Mouse (Mus musculus) kidney, adult 2 months (tissue): Measurements from ENCODE around the gene Arpc1a. TPM values are rescaled to one million over a fixed set of nuclear protein-coding genes. Genes with fewer than 3 reads are reported as not detected.

ENCODE experiments used
- DNase-seq: peaks from one replicate; pipeline ENCODE4 v3.0.0; 2021
- H3K27ac ChIP-seq: fragments of 200-500 bp; 2 replicates; pipeline ENCODE4 v1.5.1; 2012; ENCODE audit warnings: low read depth, low read length, control low read depth, inconsistent platforms; ENCODE audit not compliant: insufficient read depth
- H3K27me3 ChIP-seq: fragments of 200-500 bp; replicated peaks from 2 replicates; pipeline ENCODE4 v1.6.1; 2012; ENCODE audit warnings: mild to moderate bottlenecking, moderate library complexity, low read length, inconsistent platforms; ENCODE audit not compliant: control insufficient read depth, insufficient read depth
- H3K36me3 ChIP-seq: fragments of 200-500 bp; 2 replicates; pipeline ENCODE4 v1.6.1; 2012; ENCODE audit warnings: mild to moderate bottlenecking, moderate library complexity, low read length, inconsistent platforms; ENCODE audit not compliant: control insufficient read depth, insufficient read depth
- H3K4me1 ChIP-seq: fragments of 200-500 bp; 2 replicates; pipeline ENCODE4 v1.6.1; 2011; ENCODE audit warnings: low read length; ENCODE audit not compliant: control insufficient read depth, insufficient read depth
- H3K4me3 ChIP-seq: fragments of 200-500 bp; 2 replicates; pipeline ENCODE4 v1.5.1; 2011; ENCODE audit warnings: mild to moderate bottlenecking, low read depth, low read length, control low read depth; ENCODE audit not compliant: insufficient read depth
- CTCF ChIP-seq: fragments of 200-500 bp; conservative IDR thresholded peaks from 2 replicates; pipeline ENCODE4 v1.5.1; 2011; ENCODE audit warnings: low read depth, mild to moderate bottlenecking, control low read depth, low read length, moderate library complexity, mixed read lengths; ENCODE audit not compliant: insufficient read depth, insufficient read length
- POLR2A ChIP-seq: fragments of 200-500 bp; IDR thresholded peaks from one replicate; pipeline ENCODE4 v1.6.1; 2011; ENCODE audit warnings: low read depth, low read length, control low read depth
- WGBS: fragments of 180-500 bp; shearing (Covaris S2); methylation state at CpG from one replicate; pipeline ENCODE4 v1.1.7; 2018; 5-methylcytosine and 5-hydroxymethylcytosine counted together
- polyA plus RNA-seq: library from polyadenylated mRNA; depleted of rRNA; stranded (reverse); fragments of >200 nt; gene quantifications from 2 replicates; pipeline ENCODE4 v1.2.3, GENCODE M21; 2012

The Arpc1a gene
- polyA plus RNA-seq, 1 experiment, result 141 TPM

DNA sequence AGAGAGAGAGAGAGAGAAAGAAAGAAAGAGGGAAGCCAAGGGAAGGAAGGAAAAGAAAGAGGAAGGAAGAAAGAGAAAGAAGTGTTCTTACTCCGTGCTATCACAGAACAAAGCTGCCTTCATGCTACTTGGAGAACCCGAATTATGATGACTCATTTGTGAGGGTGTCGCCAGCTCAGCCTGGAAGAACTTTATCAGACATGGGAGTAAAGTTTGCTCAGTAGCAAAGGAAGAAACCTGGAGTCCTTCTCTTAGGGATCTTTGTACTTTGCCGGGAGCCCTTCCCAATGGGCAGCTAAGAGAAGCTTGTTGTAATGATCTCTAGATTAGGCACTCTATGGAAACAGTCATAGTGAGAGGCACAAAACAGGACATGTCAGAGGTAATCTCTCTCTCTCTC, 19.1 kb downstream of the Arpc1a start:
- no peak overlapping the region for H3K27ac ChIP-seq
- TF ChIP-seq POLR2A (no peak), CTCF (no peak)
- no peaks in the 10 kb centered on the region for H3K4me1 ChIP-seq
- H3K27me3 ChIP-seq, result no peaks in the 10 kb centered on the region
- WGBS, result 86% methylated on average over 4 of the region's 4 CpGs
- H3K4me3 ChIP-seq, result no peak overlapping the region
- DNase-seq, result no peak
- H3K36me3 ChIP-seq, result peaks cover 3% of the 10 kb centered on the region

DNA sequence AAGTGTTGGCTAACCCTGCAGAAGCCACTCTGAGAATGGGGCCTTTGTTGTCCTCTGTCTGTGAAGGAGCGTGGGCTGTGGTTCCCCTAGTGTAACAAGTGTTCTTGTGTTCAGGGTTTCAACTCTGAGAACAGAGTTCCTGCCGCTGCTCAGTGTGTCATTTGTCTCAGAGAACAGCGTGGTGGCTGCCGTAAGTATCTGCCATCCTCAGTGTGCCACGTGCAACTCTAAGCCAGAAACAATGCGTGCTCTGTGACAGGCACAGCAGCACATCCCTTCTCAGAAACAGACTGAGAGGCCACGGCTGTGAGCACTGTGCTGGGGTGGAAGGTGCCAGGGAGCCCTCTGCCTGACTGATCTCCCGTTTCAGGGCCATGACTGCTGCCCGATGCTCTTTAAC, 20.7 kb downstream of the Arpc1a start:
- DNase-seq, result no peak
- 91% methylated on average over 9 of the region's 9 CpGs for WGBS
- H3K36me3 ChIP-seq, result peaks cover 3% of the 10 kb centered on the region; the same call in 1 of the 2 replicates
- no peaks in the 10 kb centered on the region for H3K4me1 ChIP-seq
- no peaks in the 10 kb centered on the region for H3K27me3 ChIP-seq
- TF ChIP-seq CTCF, result no peak
- no peak for TF ChIP-seq POLR2A
- H3K4me3 ChIP-seq, result no peak overlapping the region
- H3K27ac ChIP-seq, result no peak overlapping the region

DNA sequence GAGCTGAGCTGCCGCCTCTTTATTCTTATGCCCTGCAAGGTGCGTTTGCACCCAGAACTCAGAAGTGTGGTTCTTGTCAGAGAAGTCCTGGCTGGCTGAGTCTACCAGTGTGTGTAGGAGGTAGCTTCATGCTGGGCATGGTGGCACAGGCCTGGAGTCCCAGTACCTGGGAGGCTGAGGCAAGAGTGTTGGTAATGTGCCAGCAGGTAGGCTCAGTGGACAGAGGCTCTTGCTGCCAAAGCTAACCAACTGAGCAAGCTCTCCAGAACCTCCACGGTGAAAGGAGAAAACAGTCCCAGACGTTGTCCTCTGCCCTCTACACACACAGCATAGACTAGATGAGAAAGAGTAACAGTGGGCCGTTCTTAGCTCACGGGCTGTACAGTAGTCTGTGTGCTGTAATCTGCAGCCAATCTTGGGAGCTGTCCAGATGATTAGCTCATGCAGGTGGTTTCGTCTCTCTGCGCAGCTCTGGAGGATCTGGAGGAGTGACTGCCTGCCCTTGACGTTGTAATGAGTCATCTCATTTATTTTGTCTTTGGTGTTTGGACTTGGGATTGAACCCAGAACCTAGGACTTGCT, 22.2 kb downstream of the Arpc1a start:
- WGBS, result 86% methylated on average over 9 of the region's 9 CpGs
- no peaks in the 10 kb centered on the region for H3K4me1 ChIP-seq
- TF ChIP-seq POLR2A (no peak), CTCF (no peak)
- no peak for DNase-seq
- no peak overlapping the region for H3K27ac ChIP-seq
- no peaks in the 10 kb centered on the region for H3K27me3 ChIP-seq
- H3K4me3 ChIP-seq, result no peak overlapping the region
- peaks cover 3% of the 10 kb centered on the region; the same call in 1 of the 2 replicates for H3K36me3 ChIP-seq

DNA sequence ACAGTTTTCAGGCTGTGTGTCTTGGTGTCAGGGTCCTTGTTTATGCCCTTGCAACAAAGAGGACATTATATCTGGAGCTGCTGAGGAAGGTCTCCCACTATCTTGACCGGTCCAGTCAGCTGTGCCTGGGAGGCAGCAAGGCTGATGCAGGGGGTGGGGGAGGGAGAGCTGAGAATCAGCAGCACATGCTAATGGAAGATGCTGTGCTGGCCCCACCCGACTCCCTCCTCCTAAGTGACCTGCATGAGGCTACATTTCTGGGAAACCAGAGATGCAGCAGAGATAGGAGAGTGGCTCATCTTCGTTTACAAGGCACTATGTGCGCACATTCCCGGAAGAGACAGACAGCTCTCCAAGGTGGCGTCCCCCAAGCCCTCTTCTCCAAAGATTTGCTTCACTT, 26.8 kb downstream of the Arpc1a start:
- H3K36me3 ChIP-seq, result peaks cover 3% of the 10 kb centered on the region; the same call in 1 of the 2 replicates
- TF ChIP-seq CTCF (no peak), POLR2A (no peak)
- H3K27me3 ChIP-seq, result no peaks in the 10 kb centered on the region
- no peak overlapping the region for H3K4me3 ChIP-seq
- WGBS, result 90% methylated on average over 6 of the region's 6 CpGs
- no peak overlapping the region for H3K27ac ChIP-seq
- peaks cover 3% of the 10 kb centered on the region; the same call in 1 of the 2 replicates for H3K4me1 ChIP-seq
- no peak for DNase-seq

DNA sequence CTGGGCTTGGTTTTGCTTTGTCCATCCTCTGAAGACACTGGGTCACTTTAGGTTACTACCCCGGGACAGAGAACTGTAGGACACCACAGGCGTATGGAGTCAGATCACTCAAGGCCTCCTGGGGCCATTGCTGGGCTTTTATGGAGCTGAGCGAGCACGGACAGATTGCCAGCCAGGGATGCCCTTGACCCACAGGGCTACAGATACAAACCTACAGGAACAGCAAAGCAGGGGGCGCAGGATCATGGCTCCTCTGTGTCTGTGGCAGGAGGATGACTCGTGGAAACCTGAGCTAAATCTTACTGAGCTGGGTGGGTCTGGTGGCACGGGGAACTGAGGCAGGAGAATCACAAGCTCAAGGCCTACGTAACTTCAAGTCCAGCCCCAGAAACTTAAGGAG, 28.9 kb downstream of the Arpc1a start:
- H3K27ac ChIP-seq, result no peak overlapping the region
- H3K36me3 ChIP-seq, result no peaks in the 10 kb centered on the region
- 83% methylated on average over 8 of the region's 8 CpGs for WGBS
- no peak overlapping the region for H3K4me3 ChIP-seq
- no peaks in the 10 kb centered on the region for H3K27me3 ChIP-seq
- TF ChIP-seq POLR2A (no peak), CTCF (no peak)
- H3K4me1 ChIP-seq, result peaks cover 3% of the 10 kb centered on the region; the same call in 1 of the 2 replicates
- no peak for DNase-seq

DNA sequence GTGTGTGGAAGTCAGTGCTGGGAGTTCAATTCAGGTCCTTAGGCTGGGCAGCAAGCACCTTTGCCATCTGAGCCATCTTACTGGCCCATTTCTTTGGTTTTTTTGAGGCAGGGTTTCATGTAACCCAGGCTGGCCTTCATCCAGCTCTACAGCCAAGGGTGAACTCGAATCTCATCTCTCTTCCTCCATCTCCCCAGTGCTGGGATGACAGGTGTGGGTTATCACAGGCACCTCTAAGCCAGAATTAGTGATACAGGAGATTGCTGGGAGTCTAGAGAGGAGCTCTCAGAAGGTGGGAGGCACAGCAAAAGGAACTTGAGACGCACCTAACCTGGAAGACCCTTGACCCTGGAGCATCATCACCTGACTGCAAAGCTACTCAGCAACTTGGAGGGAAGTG, 29.8 kb downstream of the Arpc1a start:
- no peaks in the 10 kb centered on the region for H3K36me3 ChIP-seq
- DNase-seq, result no peak
- 23% methylated on average over 2 of the region's 2 CpGs for WGBS
- H3K27me3 ChIP-seq, result no peaks in the 10 kb centered on the region
- no peak for TF ChIP-seq CTCF
- TF ChIP-seq POLR2A, result no peak
- H3K27ac ChIP-seq, result no peak overlapping the region
- peaks cover 3% of the 10 kb centered on the region; the same call in 1 of the 2 replicates for H3K4me1 ChIP-seq
- H3K4me3 ChIP-seq, result peak overlapping the region; percentile 82; the same call in 1 of the 2 replicates

DNA sequence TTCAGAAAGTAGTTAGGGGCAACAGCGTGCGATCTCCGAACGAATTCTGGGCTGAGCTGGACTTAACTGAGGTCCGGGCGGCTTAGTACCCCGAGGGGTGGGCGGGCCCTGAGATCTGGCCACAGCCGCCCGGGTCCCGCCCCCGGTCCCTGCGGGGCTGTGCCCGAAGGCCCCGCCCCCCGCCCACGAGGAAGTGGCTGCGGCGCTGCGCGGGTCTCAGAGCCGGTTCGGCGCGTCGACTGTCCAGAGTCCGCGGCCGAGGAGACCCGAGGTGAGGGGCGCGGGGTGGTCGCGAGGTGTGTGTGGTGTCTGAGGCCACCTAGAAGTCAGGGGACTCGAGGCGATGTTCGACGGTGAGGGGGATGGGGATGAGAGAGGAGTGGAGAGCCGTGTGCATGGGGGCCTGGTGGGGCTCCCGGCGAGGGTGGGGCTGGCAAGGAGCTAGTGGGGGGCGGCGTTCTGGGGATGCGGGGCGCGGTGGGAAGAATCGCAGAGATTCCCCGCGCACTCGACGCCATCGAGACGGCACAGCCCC, 30.5 kb downstream of the Arpc1a start, which contains the start of gene Arpc1b:
TSS of gene Arpc1b (plus strand) at position 145 of the 535 bp plus-strand sequence.
- peak within 1 kb of the TSS; percentile 86 for H3K27ac ChIP-seq
- under 1% methylated on average over 47 of the region's 53 CpGs for WGBS
- peak; percentile 77 for DNase-seq
- H3K4me1 ChIP-seq, result peaks cover 3% of the 10 kb centered on the region; the same call in 1 of the 2 replicates
- TF ChIP-seq POLR2A (no peak), CTCF (no peak)
- no peaks in the 10 kb centered on the region for H3K36me3 ChIP-seq
- H3K4me3 ChIP-seq, result peak within 1 kb of the TSS; percentile 82
- no peaks in the 10 kb centered on the region for H3K27me3 ChIP-seq
